Mouse (Mus musculus): Measurements from ENCODE around the gene Psmb5. TPM values are rescaled to one million over a fixed set of nuclear protein-coding genes. Genes with fewer than 3 reads are reported as not detected.
A peak's percentile ranks its signal among the peaks of the same experiment; 100 is the strongest.

Gene Psmb5
- polyA plus RNA-seq, 1 experiment, result 147 TPM

GRCm38 (mm10) chr14:54646455-54646854 is 28.6 kb upstream of the Psmb5 start:
- no peak for TF ChIP-seq POLR2A (IDR thresholded peaks at IDR 0.05; ENCODE audit: low read depth, low read length)
- TF ChIP-seq CTCF (IDR thresholded peaks at IDR 0.05; ENCODE audit: borderline replicate concordance, insufficient read depth, low read length), result no peak
- Histone ChIP-seq H3K27ac (ENCODE audit: insufficient read depth, low read length) (no peak overlapping the region), H3K4me1 (ENCODE audit: control insufficient read depth, insufficient read depth, low read length) (peaks cover 4% of the 10 kb centered on the region; the same call in 1 of the 2 replicates), H3K4me3 (ENCODE audit: insufficient read depth, low read length) (no peak overlapping the region)

- peaks cover 8% of the 10 kb centered on the region; the same call in 1 of the 2 replicates for H3K4me1 ChIP-seq (ENCODE audit: control insufficient read depth, insufficient read depth, low read length)
- TF ChIP-seq CTCF (IDR thresholded peaks at IDR 0.05; ENCODE audit: borderline replicate concordance, insufficient read depth, low read length), result no peak
- no peak overlapping the region for H3K4me3 ChIP-seq (ENCODE audit: insufficient read depth, low read length)
- no peak overlapping the region for H3K27ac ChIP-seq (ENCODE audit: insufficient read depth, low read length)
Observed at GRCm38 (mm10) chr14:54644294-54644693, 26.5 kb upstream of the Psmb5 start.

- Histone ChIP-seq H3K4me1 (ENCODE audit: control insufficient read depth, insufficient read depth, low read length) (peaks cover 8% of the 10 kb centered on the region; the same call in 1 of the 2 replicates), H3K27ac (ENCODE audit: insufficient read depth, low read length) (no peak overlapping the region), H3K4me3 (ENCODE audit: insufficient read depth, low read length) (no peak overlapping the region)
- TF ChIP-seq CTCF (IDR thresholded peaks at IDR 0.05; ENCODE audit: borderline replicate concordance, insufficient read depth, low read length) (no peak), POLR2A (IDR thresholded peaks at IDR 0.05; ENCODE audit: low read depth, low read length) (no peak)
Observed at GRCm38 (mm10) chr14:54643011-54643410, 25.2 kb upstream of the Psmb5 start.

- H3K27ac ChIP-seq (ENCODE audit: insufficient read depth, low read length), result no peak overlapping the region
- no peak overlapping the region for H3K4me3 ChIP-seq (ENCODE audit: insufficient read depth, low read length)
- H3K4me1 ChIP-seq (ENCODE audit: control insufficient read depth, insufficient read depth, low read length), result peaks cover 8% of the 10 kb centered on the region; the same call in 1 of the 2 replicates
- TF ChIP-seq POLR2A (IDR thresholded peaks at IDR 0.05; ENCODE audit: low read depth, low read length), result no peak
- no peak for TF ChIP-seq CTCF (IDR thresholded peaks at IDR 0.05; ENCODE audit: borderline replicate concordance, insufficient read depth, low read length)
Observed at GRCm38 (mm10) chr14:54642224-54642944, 24.6 kb upstream of the Psmb5 start.

- H3K27ac ChIP-seq (ENCODE audit: insufficient read depth, low read length), result no peak within 1 kb of the TSS
- TF ChIP-seq POLR2A (IDR thresholded peaks at IDR 0.05; ENCODE audit: low read depth, low read length) (peak; percentile 70), CTCF (IDR thresholded peaks at IDR 0.05; ENCODE audit: borderline replicate concordance, insufficient read depth, low read length) (peak; percentile 64; the same call in 1 of the 2 replicates)
- H3K4me1 ChIP-seq (ENCODE audit: control insufficient read depth, insufficient read depth, low read length), result peaks cover 8% of the 10 kb centered on the region; the same call in 1 of the 2 replicates
- H3K4me3 ChIP-seq (ENCODE audit: insufficient read depth, low read length), result peak within 1 kb of the TSS; percentile 46
Observed at GRCm38 (mm10) chr14:54641305-54641969, 23.6 kb upstream of the Psmb5 start, which contains the start of gene Cdh24. Gene Cdh24, minus strand, starts transcription at chr14:54641364.

GRCm38 (mm10) chr14:54640946-54641304 is 23.1 kb upstream of the Psmb5 start, which contains the start of gene Gm17606:
Gene Gm17606, plus strand, starts transcription at chr14:54640952.
- peak within 1 kb of the TSS; percentile 46 for H3K4me3 ChIP-seq (ENCODE audit: insufficient read depth, low read length)
- no peak for TF ChIP-seq CTCF (IDR thresholded peaks at IDR 0.05; ENCODE audit: borderline replicate concordance, insufficient read depth, low read length)
- no peak for TF ChIP-seq POLR2A (IDR thresholded peaks at IDR 0.05; ENCODE audit: low read depth, low read length)

GRCm38 (mm10) chr14:54640121-54640520 is 22.3 kb upstream of the Psmb5 start:
- TF ChIP-seq POLR2A (IDR thresholded peaks at IDR 0.05; ENCODE audit: low read depth, low read length), result no peak
- no peak for TF ChIP-seq CTCF (IDR thresholded peaks at IDR 0.05; ENCODE audit: borderline replicate concordance, insufficient read depth, low read length)
- H3K27ac ChIP-seq (ENCODE audit: insufficient read depth, low read length), result no peak overlapping the region
- H3K4me1 ChIP-seq (ENCODE audit: control insufficient read depth, insufficient read depth, low read length), result peaks cover 8% of the 10 kb centered on the region; the same call in 1 of the 2 replicates
- no peak overlapping the region for H3K4me3 ChIP-seq (ENCODE audit: insufficient read depth, low read length)

More at GRCm38 (mm10) chr14:54640946-54641304, 23.1 kb upstream of the Psmb5 start, which contains the start of gene Gm17606:
- no peak within 1 kb of the TSS for H3K27ac ChIP-seq (ENCODE audit: insufficient read depth, low read length)
- H3K4me1 ChIP-seq (ENCODE audit: control insufficient read depth, insufficient read depth, low read length), result peaks cover 8% of the 10 kb centered on the region; the same call in 1 of the 2 replicates

GRCm38 (mm10) chr14:54638210-54638609 is 20.4 kb upstream of the Psmb5 start:
- H3K4me1 ChIP-seq (ENCODE audit: control insufficient read depth, insufficient read depth, low read length), result peaks cover 4% of the 10 kb centered on the region; the same call in 1 of the 2 replicates
- H3K4me3 ChIP-seq (ENCODE audit: insufficient read depth, low read length), result no peak overlapping the region
- no peak overlapping the region for H3K27ac ChIP-seq (ENCODE audit: insufficient read depth, low read length)
- TF ChIP-seq POLR2A (IDR thresholded peaks at IDR 0.05; ENCODE audit: low read depth, low read length) (no peak), CTCF (IDR thresholded peaks at IDR 0.05; ENCODE audit: borderline replicate concordance, insufficient read depth, low read length) (no peak)

- no peak overlapping the region for H3K27ac ChIP-seq (ENCODE audit: insufficient read depth, low read length)
- no peak overlapping the region for H3K4me3 ChIP-seq (ENCODE audit: insufficient read depth, low read length)
- peaks cover 4% of the 10 kb centered on the region; the same call in 1 of the 2 replicates for H3K4me1 ChIP-seq (ENCODE audit: control insufficient read depth, insufficient read depth, low read length)
- TF ChIP-seq POLR2A (IDR thresholded peaks at IDR 0.05; ENCODE audit: low read depth, low read length) (no peak), CTCF (IDR thresholded peaks at IDR 0.05; ENCODE audit: borderline replicate concordance, insufficient read depth, low read length) (peak; percentile 82; the same call in 1 of the 2 replicates)
Observed at GRCm38 (mm10) chr14:54636954-54637353, 19.1 kb upstream of the Psmb5 start.

GRCm38 (mm10) chr14:54634182-54634581 is 16.4 kb upstream of the Psmb5 start:
- Histone ChIP-seq H3K27ac (ENCODE audit: insufficient read depth, low read length) (no peak overlapping the region), H3K4me1 (ENCODE audit: control insufficient read depth, insufficient read depth, low read length) (no peaks in the 10 kb centered on the region), H3K4me3 (ENCODE audit: insufficient read depth, low read length) (no peak overlapping the region)
- TF ChIP-seq POLR2A (IDR thresholded peaks at IDR 0.05; ENCODE audit: low read depth, low read length), result no peak
- no peak for TF ChIP-seq CTCF (IDR thresholded peaks at IDR 0.05; ENCODE audit: borderline replicate concordance, insufficient read depth, low read length)

Measured in embryonic fibroblast, embryonic 13.5 days (primary cell).